Mouse (Mus musculus) MEL (cell line): ENCODE measurements around the gene Gm37240. TPM values are rescaled to one million over a fixed set of nuclear protein-coding genes. Genes with fewer than 3 reads are reported as not detected.

Experiments used
- DNase-seq: peaks from one replicate; pipeline ENCODE4 v3.0.0; 2011; ENCODE audit warnings: low read depth, low spot score
- H3K27ac ChIP-seq: 2 replicates; pipeline ENCODE4 v1.5.1; 2012; ENCODE audit warnings: low read depth, mild to moderate bottlenecking, control low read depth, low read length, moderate library complexity; ENCODE audit not compliant: control insufficient read depth
- H3K27me3 ChIP-seq, 2 experiments: fragments of 150-350 bp in 1 of 2; sonication (generic) in 1 of 2; 2 replicates each; pipeline ENCODE4 v1.6.1; 2012; ENCODE audit warnings: low read length in 2 of 2, mild to moderate bottlenecking in 2 of 2, improper control_type of control experiment in 1 of 2, moderate library complexity in 1 of 2; ENCODE audit not compliant: insufficient read depth in 2 of 2, control insufficient read depth in 1 of 2
- H3K36me3 ChIP-seq, 2 experiments: 2 replicates each; pipeline ENCODE4 v1.6.1; 2012 to 2014; ENCODE audit warnings: low read length in 2 of 2, improper control_type of control experiment in 1 of 2, inconsistent platforms in 1 of 2, mild to moderate bottlenecking in 1 of 2; ENCODE audit not compliant: insufficient read depth in 2 of 2, control insufficient read depth in 1 of 2
- H3K4me1 ChIP-seq, 2 experiments: fragments of 150-350 bp in 1 of 2; sonication (generic) in 1 of 2; 2 replicates each; pipeline ENCODE4 v1.6.1; 2012; ENCODE audit warnings: low read length in 2 of 2, improper control_type of control experiment in 1 of 2, mild to moderate bottlenecking in 1 of 2; ENCODE audit not compliant: insufficient read depth in 2 of 2, control insufficient read depth in 1 of 2
- H3K4me3 ChIP-seq, 2 experiments: fragments of 150-350 bp in 1 of 2; sonication (generic) in 1 of 2; 2 replicates each; pipeline ENCODE4 v1.5.1; 2012; ENCODE audit warnings: low read depth in 2 of 2, low read length in 2 of 2, mild to moderate bottlenecking in 2 of 2, moderate library complexity in 2 of 2, control low read depth in 1 of 2, improper control_type of control experiment in 1 of 2; ENCODE audit not compliant: control insufficient read depth in 1 of 2, insufficient read depth in 1 of 2
- H3K79me2 ChIP-seq: 2 replicates; pipeline ENCODE4 v1.6.1; 2012; ENCODE audit warnings: mild to moderate bottlenecking, low read length, moderate library complexity; ENCODE audit not compliant: control insufficient read depth, poor library complexity, insufficient read depth
- H3K9ac ChIP-seq: 2 replicates; pipeline ENCODE4 v1.6.1; 2012; ENCODE audit warnings: low read depth, mild to moderate bottlenecking, control low read depth, low read length, moderate library complexity; ENCODE audit not compliant: control insufficient read depth, poor library complexity, severe bottlenecking
- H3K9me3 ChIP-seq: fragments of 150-350 bp; sonication (generic); replicated peaks from 2 replicates; pipeline ENCODE4 v1.6.1; 2012; ENCODE audit warnings: mild to moderate bottlenecking, low read length, improper control_type of control experiment, moderate library complexity; ENCODE audit not compliant: insufficient read depth
- BHLHE40 ChIP-seq: IDR thresholded peaks from 2 replicates; pipeline ENCODE4 v1.6.1; 2012; ENCODE audit warnings: low read depth, mild to moderate bottlenecking, inconsistent platforms, low read length, improper control_type of control experiment, borderline replicate concordance
- CHD1 ChIP-seq: IDR thresholded peaks from 2 replicates; pipeline ENCODE4 v1.6.1; 2012; ENCODE audit warnings: low read depth, mild to moderate bottlenecking, inconsistent platforms, low read length, improper control_type of control experiment
- CHD2 ChIP-seq: IDR thresholded peaks from 2 replicates; pipeline ENCODE4 v1.6.1; 2011; ENCODE audit warnings: low read length, improper control_type of control experiment
- E2F4 ChIP-seq: IDR thresholded peaks from 2 replicates; pipeline ENCODE4 v1.6.1; 2011; ENCODE audit warnings: low read depth, low read length, improper control_type of control experiment, borderline replicate concordance
- EP300 ChIP-seq, 2 experiments: IDR thresholded peaks; 2 replicates each; pipeline ENCODE4 v1.6.1; 2011; ENCODE audit warnings: improper control_type of control experiment in 2 of 2, low read length in 2 of 2, low read depth in 1 of 2, mild to moderate bottlenecking in 1 of 2
- GABPA ChIP-seq: IDR thresholded peaks from 2 replicates; pipeline ENCODE4 v1.6.1; 2012; ENCODE audit warnings: low read depth, mild to moderate bottlenecking, inconsistent platforms, low read length, improper control_type of control experiment, moderate library complexity
- GATA1 ChIP-seq: IDR thresholded peaks from 2 replicates; pipeline ENCODE4 v1.6.1; 2011; ENCODE audit warnings: low read depth, low read length, improper control_type of control experiment
- HCFC1 ChIP-seq: IDR thresholded peaks from 2 replicates; pipeline ENCODE4 v1.6.1; 2012; ENCODE audit warnings: low read depth, mild to moderate bottlenecking, inconsistent platforms, low read length, improper control_type of control experiment, moderate library complexity
- JUND ChIP-seq: IDR thresholded peaks from 2 replicates; pipeline ENCODE4 v1.6.1; 2011; ENCODE audit warnings: low read depth, mild to moderate bottlenecking, improper control_type of control experiment, low read length
- MAFK ChIP-seq: IDR thresholded peaks from 2 replicates; pipeline ENCODE4 v1.6.1; 2011; ENCODE audit warnings: low read depth, mild to moderate bottlenecking, low read length, improper control_type of control experiment, borderline replicate concordance
- MAZ ChIP-seq: IDR thresholded peaks from 2 replicates; pipeline ENCODE4 v1.6.1; 2012; ENCODE audit warnings: low read depth, mild to moderate bottlenecking, inconsistent platforms, low read length, improper control_type of control experiment
- MXI1 ChIP-seq: IDR thresholded peaks from 2 replicates; pipeline ENCODE4 v1.6.1; 2011; ENCODE audit warnings: mild to moderate bottlenecking, low read depth, low read length, improper control_type of control experiment
- NELFE ChIP-seq: IDR thresholded peaks from 2 replicates; pipeline ENCODE4 v1.6.1; 2011; ENCODE audit warnings: low read depth, low read length, improper control_type of control experiment
- NRF1 ChIP-seq: IDR thresholded peaks from 2 replicates; pipeline ENCODE4 v1.6.1; 2014; ENCODE audit warnings: low read depth, mild to moderate bottlenecking, inconsistent platforms, low read length, improper control_type of control experiment, moderate library complexity; ENCODE audit not compliant: poor library complexity, insufficient read depth, severe bottlenecking
- POLR2AphosphoS2 ChIP-seq: IDR thresholded peaks from 2 replicates; pipeline ENCODE4 v1.6.1; 2011; ENCODE audit warnings: low read length, improper control_type of control experiment
- POLR2AphosphoS5 ChIP-seq: IDR thresholded peaks from 2 replicates; pipeline ENCODE4 v1.6.1; 2012; ENCODE audit warnings: low read depth, borderline replicate concordance, mild to moderate bottlenecking, inconsistent platforms, low read length, moderate library complexity, mixed read lengths
- RAD21 ChIP-seq: IDR thresholded peaks from 2 replicates; pipeline ENCODE4 v1.6.1; 2011; ENCODE audit warnings: mild to moderate bottlenecking, low read depth, low read length, improper control_type of control experiment
- SIN3A ChIP-seq: IDR thresholded peaks from 2 replicates; pipeline ENCODE4 v1.6.1; 2012; ENCODE audit warnings: low read length, improper control_type of control experiment, inconsistent platforms
- SMC3 ChIP-seq: IDR thresholded peaks from 2 replicates; pipeline ENCODE4 v1.6.1; 2011; ENCODE audit warnings: low read depth, low read length, improper control_type of control experiment
- TBP ChIP-seq: IDR thresholded peaks from 2 replicates; pipeline ENCODE4 v1.8.0; 2011; ENCODE audit warnings: low read depth, low read length, improper control_type of control experiment
- TCF12 ChIP-seq: IDR thresholded peaks from 2 replicates; pipeline ENCODE4 v1.6.1; 2014; ENCODE audit warnings: low read depth, mild to moderate bottlenecking, inconsistent platforms, low read length, improper control_type of control experiment, moderate library complexity
- UBTF ChIP-seq: IDR thresholded peaks from 2 replicates; pipeline ENCODE4 v1.6.1; 2012; ENCODE audit warnings: low read depth, mild to moderate bottlenecking, inconsistent platforms, low read length, improper control_type of control experiment, moderate library complexity, borderline replicate concordance; ENCODE audit not compliant: insufficient read depth
- USF2 ChIP-seq, 2 experiments: IDR thresholded peaks; 2 replicates each; pipeline ENCODE4 v1.6.1; 2011 to 2012; ENCODE audit warnings: improper control_type of control experiment in 2 of 2, low read length in 2 of 2, borderline replicate concordance in 1 of 2, inconsistent platforms in 1 of 2, low read depth in 1 of 2, mild to moderate bottlenecking in 1 of 2; ENCODE audit not compliant: insufficient read depth in 1 of 2
- ZC3H11A ChIP-seq: IDR thresholded peaks from 2 replicates; pipeline ENCODE4 v1.6.1; 2012; ENCODE audit warnings: low read depth, mild to moderate bottlenecking, inconsistent platforms, low read length, improper control_type of control experiment
- ZNF384 ChIP-seq: IDR thresholded peaks from 2 replicates; pipeline ENCODE4 v1.6.1; 2012; ENCODE audit warnings: low read depth, mild to moderate bottlenecking, inconsistent platforms, low read length, improper control_type of control experiment
- polyA plus RNA-seq, 2 experiments: library from polyadenylated mRNA; stranded (reverse) in 1 of 2; unstranded in 1 of 2; fragments of >175 nt in 1 of 2; fragments of >200 nt in 1 of 2; gene quantifications; 2 replicates each; pipeline versions ENCODE4 v1.2.1 to v1.2.4; 2012; ENCODE audit warnings: low replicate concordance in 2 of 2, low read depth in 1 of 2; ENCODE audit not compliant: insufficient read length in 2 of 2, insufficient read depth in 1 of 2, missing spikeins in 1 of 2
- total RNA-seq: library from RNA; depleted of rRNA; stranded (reverse); fragments of 300-350 nt; gene quantifications from 2 replicates; pipeline ENCODE4 v1.2.3, GENCODE M21; 2012

The Gm37240 gene
- total and polyA plus RNA-seq, 3 experiments, result 0.04 TPM; not detected in 2

DNA sequence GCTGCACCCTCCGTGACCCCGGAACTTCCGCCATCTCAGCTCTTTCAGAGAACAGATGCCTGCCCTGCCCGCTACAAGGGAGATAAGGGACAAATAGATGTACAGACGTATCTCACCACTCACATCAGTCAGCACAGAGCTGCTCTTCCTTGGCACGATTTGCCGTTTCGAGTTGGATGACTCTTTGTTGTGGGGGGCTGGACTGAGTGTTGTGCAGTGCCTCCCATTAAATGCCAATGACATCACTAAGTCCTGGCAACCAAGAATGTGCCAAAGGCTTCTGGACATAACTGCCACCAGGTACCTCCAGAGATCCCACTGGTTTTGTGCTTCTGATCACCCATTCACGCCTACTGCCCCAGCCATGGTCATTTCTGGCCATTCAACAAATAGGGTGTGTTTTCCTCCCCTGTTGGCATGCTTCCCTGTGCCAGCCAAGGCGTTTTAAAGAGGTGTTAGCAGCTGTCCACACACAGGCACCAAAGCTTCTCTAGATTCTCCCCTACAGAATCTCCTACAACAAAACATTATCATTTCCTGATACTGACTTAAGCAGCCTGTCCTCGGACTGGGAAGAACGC is 1233.0 kb downstream of the Gm37240 start (continued):
- TF ChIP-seq E2F4 (no peak), MAZ (peak; percentile 21; the same call in 1 of the 2 replicates), TCF12 (peak; percentile 87), NELFE (no peak; the same call in 1 of the 2 replicates), SIN3A (peak; percentile 55; the same call in 1 of the 2 replicates), POLR2AphosphoS5 (no peak)

DNA sequence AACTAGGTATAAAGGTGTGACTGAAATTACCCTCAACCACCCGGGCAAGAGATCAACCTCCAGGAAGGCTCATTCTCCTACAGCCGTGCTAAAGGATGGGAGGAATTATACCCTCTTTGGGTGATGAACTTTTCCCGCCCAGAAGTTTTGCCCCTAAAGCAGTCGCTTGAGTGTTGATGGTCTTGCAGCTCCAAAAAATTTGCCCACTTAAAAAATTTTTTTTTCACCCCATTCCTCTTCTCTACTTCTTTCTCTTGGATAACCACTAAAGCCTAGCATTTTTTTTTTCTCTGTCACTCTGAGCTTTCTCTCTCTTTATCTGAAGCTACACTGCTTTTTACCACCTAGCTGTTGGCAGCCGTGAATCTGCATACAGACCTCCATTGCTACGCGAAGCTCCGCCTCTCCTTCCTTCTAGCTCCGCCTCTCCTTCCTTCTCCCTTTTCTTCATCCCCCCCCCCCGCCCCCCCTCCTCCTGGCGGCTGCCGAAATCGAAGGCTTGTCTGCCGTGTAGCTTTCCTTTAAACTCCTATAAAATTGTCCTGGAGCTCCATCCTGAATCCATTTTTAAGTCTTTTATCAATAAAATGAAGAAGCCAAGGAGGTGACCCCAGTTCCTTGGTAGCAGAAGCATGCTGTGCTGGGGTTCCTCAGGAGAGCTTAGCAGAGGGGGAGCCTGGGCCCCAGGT is 1233.6 kb downstream of the Gm37240 start:
- Histone ChIP-seq H3K4me1 (peaks cover 5 to 28% of the 10 kb centered on the region in 2 experiments; a peak in 3 of 4 replicates), H3K79me2 (no peaks in the 10 kb centered on the region), H3K9ac (peak overlapping the region; percentile 62), H3K27ac (peak overlapping the region; percentile 75), H3K36me3 (peaks cover 0 to 13% of the 10 kb centered on the region in 2 experiments; a peak in 2 of 4 replicates), H3K27me3 (no peaks in the 10 kb centered on the region), H3K4me3 (peak overlapping the region; percentile 52 to 60), H3K9me3 (no peaks in the 10 kb centered on the region)
- DNase-seq, result peak; percentile 83
- TF ChIP-seq ZC3H11A (no peak), EP300 (IDR thresholded peaks at IDR 0.05; ENCODE audit: low read depth in 1 of 2, low read length in 2 of 2) (no peak), BHLHE40 (no peak), MXI1 (peak; percentile 57), USF2 (IDR thresholded peaks at IDR 0.05; ENCODE audit: borderline replicate concordance in 1 of 2, insufficient read depth in 1 of 2, low read depth in 1 of 2, low read length in 2 of 2) (no peak), NRF1 (no peak), SMC3 (no peak), CHD1 (0 out of 2 replicates have a peak, but pooled peaks have one; percentile 57), RAD21 (no peak), MAFK (0 out of 2 replicates have a peak, but pooled peaks have one; percentile 40), JUND (no peak), HCFC1 (peak; percentile 67; the same call in 1 of the 2 replicates), POLR2AphosphoS2 (no peak), E2F4 (peak; percentile 68; the same call in 1 of the 2 replicates), MAZ (peak; percentile 83), CHD2 (no peak), ZNF384 (peak; percentile 74), UBTF (no peak), GABPA (no peak), SIN3A (no peak), GATA1 (no peak), TBP (0 out of 2 replicates have a peak, but pooled peaks have one; percentile 36)
